Mouse (Mus musculus) small intestine, adult 2 months (tissue): ENCODE measurements around the gene Nvl.

Experiments used
- CTCF ChIP-seq: fragments of 200-500 bp; IDR thresholded peaks from 2 replicates; pipeline ENCODE4 v1.5.1; 2012; ENCODE audit warnings: low read depth, mild to moderate bottlenecking, control low read depth, inconsistent platforms, low read length, moderate library complexity, mixed read lengths; ENCODE audit not compliant: insufficient replicate concordance, insufficient read length; ENCODE audit errors: extremely low read depth
- POLR2A ChIP-seq: fragments of 200-500 bp; IDR thresholded peaks from 2 replicates; pipeline ENCODE4 v1.6.1; 2012; ENCODE audit warnings: low read depth, mild to moderate bottlenecking, control low read depth, inconsistent platforms, low read length, moderate library complexity

DNA sequence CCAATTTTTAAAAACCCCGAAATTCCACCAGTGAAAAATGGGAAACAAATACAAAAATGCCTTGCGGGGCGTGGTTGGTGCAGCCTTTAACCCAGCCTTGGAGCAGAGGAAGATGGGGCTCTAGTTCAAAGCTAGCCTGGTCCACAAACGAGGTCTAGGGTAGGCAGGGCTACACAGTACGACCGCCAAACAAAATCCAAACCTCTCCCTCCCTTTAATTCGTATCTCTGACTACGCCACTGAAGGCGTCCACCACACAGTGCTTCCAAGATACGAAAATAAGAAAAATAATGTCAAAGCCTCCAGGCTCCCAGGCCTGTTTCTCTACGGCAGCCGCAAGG is 425 bp downstream of the Nvl start:
- TF ChIP-seq CTCF: no peak
- no peak for TF ChIP-seq POLR2A
